Mouse (Mus musculus): ENCODE results near the gene Cfap43. TPM values are rescaled to one million over a fixed set of nuclear protein-coding genes. Genes with fewer than 3 reads are reported as not detected.

Cfap43 gene
- total and polyA plus RNA-seq, 3 experiments: 3.2 to 12.7 (median 11.7) TPM

- no peak overlapping the region for H3K4me3 ChIP-seq (replicated peaks in 1 of 3; ENCODE audit: low read depth in 2 of 3, low read length in 2 of 3, poor library complexity in 1 of 3)
- DNase-seq (ENCODE audit: extremely low read depth): no peak
- H3K9ac ChIP-seq (ENCODE audit: insufficient read depth, low read depth): no peak overlapping the region
- no peaks in the 10 kb centered on the region for H3K79me2 ChIP-seq (replicated peaks; ENCODE audit: control insufficient read depth, extremely low read depth, insufficient read depth, poor library complexity, severe bottlenecking)
- H3K4me2 ChIP-seq (ENCODE audit: insufficient read depth, low read depth, poor library complexity, severe bottlenecking): no peak overlapping the region
- H3K4me1 ChIP-seq (ENCODE audit: control insufficient read depth in 1 of 2, insufficient read depth in 2 of 2): no peaks in the 10 kb centered on the region
- H3K27ac ChIP-seq (ENCODE audit: insufficient read depth, low read depth): no peak overlapping the region
- H3K36me3 ChIP-seq (replicated peaks in 1 of 2; ENCODE audit: control insufficient read depth in 1 of 2, insufficient read depth in 1 of 2, low read length in 1 of 2): no peaks in the 10 kb centered on the region
- peaks cover 1% of the 10 kb centered on the region for H3K27me3 ChIP-seq (replicated peaks)
- TF ChIP-seq EP300 (IDR thresholded peaks at IDR 0.05; ENCODE audit: low read length) (no peak), SMC3 (IDR thresholded peaks at IDR 0.05; ENCODE audit: low read depth, low read length) (no peak), ZKSCAN1 (IDR thresholded peaks at IDR 0.05; ENCODE audit: borderline replicate concordance, low read depth, low read length) (no peak), CHD1 (IDR thresholded peaks at IDR 0.05; ENCODE audit: low read depth, low read length) (no peak), ZMIZ1 (IDR thresholded peaks at IDR 0.05; ENCODE audit: low read depth, low read length) (no peak), TBP (conservative IDR thresholded peaks at IDR 0.05; ENCODE audit: low read depth, low read length) (no peak), MEF2A (IDR thresholded peaks at IDR 0.05; ENCODE audit: borderline replicate concordance, low read depth, low read length) (no peak), NELFE (IDR thresholded peaks at IDR 0.05; ENCODE audit: low read depth, low read length) (no peak), ELF1 (IDR thresholded peaks at IDR 0.05; ENCODE audit: low read depth, low read length) (no peak), TCF12 (IDR thresholded peaks at IDR 0.05; ENCODE audit: low read depth, low read length) (no peak), BHLHE40 (IDR thresholded peaks at IDR 0.05; ENCODE audit: low read depth, low read length) (no peak), CHD2 (IDR thresholded peaks at IDR 0.05; ENCODE audit: low read length) (no peak)
- dilution Hi-C loops (cut with MboI; ENCODE audit: extremely low pct_ligation_motif_present, extremely low pct_unique_long_range_greater_than_20kb, low sequenced_read_pairs): no loop called here
- in situ Hi-C loops (cut with MboI; ENCODE audit: low pct_ligation_motif_present, low pct_unique_long_range_greater_than_20kb, low sequenced_read_pairs): no loop called here
- peaks cover 2% of the 10 kb centered on the region for H3K9me3 ChIP-seq (replicated peaks; ENCODE audit: low read length)
Observed at GRCm38 (mm10) chr19:47719147-47719546, 199.9 kb downstream of the Cfap43 start.

GRCm38 (mm10) chr19:47716144-47716543 lies 202.9 kb downstream of the Cfap43 start:
- Histone ChIP-seq H3K27ac (ENCODE audit: insufficient read depth, low read depth) (no peak overlapping the region), H3K36me3 (replicated peaks in 1 of 2; ENCODE audit: control insufficient read depth in 1 of 2, insufficient read depth in 1 of 2, low read length in 1 of 2) (no peaks in the 10 kb centered on the region), H3K9me3 (replicated peaks; ENCODE audit: low read length) (peaks cover 2% of the 10 kb centered on the region), H3K4me3 (replicated peaks in 1 of 3; ENCODE audit: low read depth in 2 of 3, low read length in 2 of 3, poor library complexity in 1 of 3) (no peak overlapping the region), H3K4me2 (ENCODE audit: insufficient read depth, low read depth, poor library complexity, severe bottlenecking) (no peak overlapping the region), H3K9ac (ENCODE audit: insufficient read depth, low read depth) (no peak overlapping the region), H3K4me1 (ENCODE audit: control insufficient read depth in 1 of 2, insufficient read depth in 2 of 2) (no peaks in the 10 kb centered on the region), H3K79me2 (replicated peaks; ENCODE audit: control insufficient read depth, extremely low read depth, insufficient read depth, poor library complexity, severe bottlenecking) (no peaks in the 10 kb centered on the region), H3K27me3 (replicated peaks) (peaks cover 1% of the 10 kb centered on the region)
- dilution Hi-C loops (cut with MboI; ENCODE audit: extremely low pct_ligation_motif_present, extremely low pct_unique_long_range_greater_than_20kb, low sequenced_read_pairs) (no loop called here), in situ Hi-C loops (cut with MboI; ENCODE audit: low pct_ligation_motif_present, low pct_unique_long_range_greater_than_20kb, low sequenced_read_pairs) (no loop called here)
- peak; percentile 11 to 19; a peak in 1 of 4 replicates for TF ChIP-seq CTCF (conservative IDR thresholded peaks at IDR 0.05 in 1 of 2, IDR thresholded peaks at IDR 0.05 in 1 of 2; ENCODE audit: low read depth in 2 of 2, low read length in 2 of 2)
- no peak for TF ChIP-seq JUN (IDR thresholded peaks at IDR 0.05; ENCODE audit: insufficient read depth, low read depth, low read length)
- no peak for TF ChIP-seq NELFE (IDR thresholded peaks at IDR 0.05; ENCODE audit: low read depth, low read length)
- DNase-seq (ENCODE audit: extremely low read depth): no peak

- Histone ChIP-seq H3K79me2 (replicated peaks; ENCODE audit: control insufficient read depth, extremely low read depth, insufficient read depth, poor library complexity, severe bottlenecking) (no peaks in the 10 kb centered on the region), H3K4me1 (ENCODE audit: control insufficient read depth in 1 of 2, insufficient read depth in 2 of 2) (no peaks in the 10 kb centered on the region), H3K4me3 (replicated peaks in 1 of 3; ENCODE audit: low read depth in 2 of 3, low read length in 2 of 3, poor library complexity in 1 of 3) (no peak overlapping the region), H3K9ac (ENCODE audit: insufficient read depth, low read depth) (no peak overlapping the region), H3K9me3 (replicated peaks; ENCODE audit: low read length) (peaks cover 2% of the 10 kb centered on the region), H3K27ac (ENCODE audit: insufficient read depth, low read depth) (no peak overlapping the region), H3K36me3 (replicated peaks in 1 of 2; ENCODE audit: control insufficient read depth in 1 of 2, insufficient read depth in 1 of 2, low read length in 1 of 2) (no peaks in the 10 kb centered on the region), H3K27me3 (replicated peaks) (peaks cover 1% of the 10 kb centered on the region), H3K4me2 (ENCODE audit: insufficient read depth, low read depth, poor library complexity, severe bottlenecking) (no peak overlapping the region)
- TF ChIP-seq IRF4 (IDR thresholded peaks at IDR 0.05; ENCODE audit: low read depth, low read length) (no peak), MAFK (IDR thresholded peaks at IDR 0.05; ENCODE audit: insufficient replicate concordance, low read length) (no peak), CHD1 (IDR thresholded peaks at IDR 0.05; ENCODE audit: low read depth, low read length) (no peak), TCF12 (IDR thresholded peaks at IDR 0.05; ENCODE audit: low read depth, low read length) (no peak), MYC (IDR thresholded peaks at IDR 0.05; ENCODE audit: low read depth, low read length) (no peak), MEF2A (IDR thresholded peaks at IDR 0.05; ENCODE audit: borderline replicate concordance, low read depth, low read length) (no peak), RAD21 (IDR thresholded peaks at IDR 0.05; ENCODE audit: low read depth, low read length) (no peak), MXI1 (IDR thresholded peaks at IDR 0.05; ENCODE audit: low read depth, low read length) (no peak)
- no peak for DNase-seq (ENCODE audit: extremely low read depth)
- dilution Hi-C loops (cut with MboI; ENCODE audit: extremely low pct_ligation_motif_present, extremely low pct_unique_long_range_greater_than_20kb, low sequenced_read_pairs) (no loop called here), in situ Hi-C loops (cut with MboI; ENCODE audit: low pct_ligation_motif_present, low pct_unique_long_range_greater_than_20kb, low sequenced_read_pairs) (no loop called here)
Observed at GRCm38 (mm10) chr19:47713457-47713856, 205.6 kb downstream of the Cfap43 start.
